ENCODE assay signal across 7 mouse cellular contexts in genomic region chr5:107891515-107891914, GRCm38 (mm10). TPM values are rescaled to one million over a fixed set of nuclear protein-coding genes. Genes with fewer than 3 reads are reported as not detected.
DNase-seq lines count a peak whose midpoint lies in the region; ATAC-seq and TF ChIP-seq lines count a peak whose summit lies in the region.
"Not testable (repeated sequence)": the region's sequence is repeated elsewhere in the genome, so short reads cannot be mapped to it uniquely, and the experiment has no call there.

No protein-coding gene starts in this region.

- H3K36me3 ChIP-seq in intestine, embryonic 15.5 days; liver, embryonic 11.5 days (ENCODE audit: control insufficient read depth, insufficient read depth, low read length); splenic B cell, adult 2 months (ENCODE audit: control insufficient read depth, insufficient read depth, low read length, poor library complexity, severe bottlenecking): not testable (repeated sequence)

- H3K9me3 ChIP-seq in intestine, embryonic 15.5 days; liver, embryonic 11.5 days (ENCODE audit: control insufficient read depth, low read length): not testable (repeated sequence)

- peak; percentile 62 for DNase-seq in ES-CJ7 (ENCODE audit: low read depth, low spot score)
- DNase-seq in brain, embryonic 14.5 days (ENCODE audit: low read depth), result peak; percentile 27
- not testable (repeated sequence) for DNase-seq in liver, embryonic 11.5 days (ENCODE audit: low spot score)
- peak; percentile 59 for DNase-seq in splenic B cell, adult 2 months (ENCODE audit: low read depth, low spot score)

- H3K4me2 ChIP-seq in intestine, embryonic 15.5 days (replicated peaks); liver, embryonic 11.5 days: not testable (repeated sequence)

- not testable (repeated sequence) for H3K4me3 ChIP-seq in intestine, embryonic 15.5 days (replicated peaks); liver, embryonic 11.5 days (ENCODE audit: low read depth, low read length)

- not testable (repeated sequence) for TF ChIP-seq POLR2A in brain, embryonic 14.5 days (IDR thresholded peaks at IDR 0.05; ENCODE audit: borderline replicate concordance, extremely low read depth, insufficient read depth, insufficient read length, poor library complexity, severe bottlenecking)

- not testable (repeated sequence) for H3K27ac ChIP-seq in intestine, embryonic 15.5 days; liver, embryonic 11.5 days (ENCODE audit: low read depth, low read length)

- peak; percentile 34; the same call in 1 of the 2 replicates for TF ChIP-seq CTCF in brain, embryonic 14.5 days (IDR thresholded peaks at IDR 0.05; ENCODE audit: borderline replicate concordance, extremely low read depth, insufficient read depth, insufficient read length)

- H3K4me1 ChIP-seq in intestine, embryonic 15.5 days (replicated peaks); liver, embryonic 11.5 days (replicated peaks; ENCODE audit: control insufficient read depth, insufficient read depth, low read length): not testable (repeated sequence)

- ATAC-seq in granulocyte monocyte progenitor cell, adult 5-6 weeks (replicated peaks; ENCODE audit: poor library complexity, severe bottlenecking), result peak; percentile 70
- 0 out of 2 replicates have a peak, but pooled peaks have one; percentile 23 for ATAC-seq in intestine, embryonic 15.5 days
- 0 out of 2 replicates have a peak, but pooled peaks have one; percentile 36 for ATAC-seq in liver, embryonic 11.5 days (replicated peaks; ENCODE audit: low FRiP score)
- ATAC-seq in megakaryocyte, adult 5-6 weeks (ENCODE audit: poor library complexity, severe bottlenecking), result peak; percentile 72

- 100% methylated on average over 1 of the region's 1 CpGs for WGBS in intestine, embryonic 15.5 days
- WGBS in liver, embryonic 11.5 days, result no CpG with 5 or more reads among the region's 1 CpGs

- H3K27me3 ChIP-seq in intestine, embryonic 15.5 days (replicated peaks); liver, embryonic 11.5 days (replicated peaks; ENCODE audit: control insufficient read depth, insufficient read depth, low read length); splenic B cell, adult 2 months (ENCODE audit: control insufficient read depth, insufficient read depth, low read length, poor library complexity, severe bottlenecking): not testable (repeated sequence)

- H3K9ac ChIP-seq in intestine, embryonic 15.5 days; liver, embryonic 11.5 days (ENCODE audit: low read depth, low read length): not testable (repeated sequence)

RNA-seq across cellular contexts. Expression of gene Rpl5, which starts 8.8 kb away (rescaled TPM):
- polyA plus RNA-seq in brain, embryonic 14.5 days (2012; rRNA removed), result 155 and 179 TPM in 2 replicates
- total RNA-seq in granulocyte monocyte progenitor cell, adult 5-6 weeks (2014; fragmentation: Nextera tagmentation), result 433 and 504 TPM in 2 replicates
- 310 and 457 TPM in 2 replicates for total RNA-seq in granulocyte monocyte progenitor cell, adult 5-6 weeks (2017)
- polyA plus RNA-seq in intestine, embryonic 15.5 days (2015; fragmentation: Nextera tagmentation; extraction: Ambion mirVana), result 75.2 and 78.0 TPM in 2 replicates
- 102 and 105 TPM in 2 replicates for polyA plus RNA-seq in liver, embryonic 11.5 days (2014; fragmentation: Nextera tagmentation; extraction: Ambion mirVana)
- total RNA-seq in megakaryocyte, adult 5-6 weeks (2015), result 281 and 294 TPM in 2 replicates
- 116 and 124 TPM in 2 replicates for total RNA-seq in megakaryocyte, adult 5-6 weeks (2017)

RNA-seq across cellular contexts. Expression of gene Evi5, which starts 16.6 kb away (rescaled TPM):
- polyA plus RNA-seq in brain, embryonic 14.5 days (2012; rRNA removed), result 30.1 and 32.7 TPM in 2 replicates
- total RNA-seq in granulocyte monocyte progenitor cell, adult 5-6 weeks (2014; fragmentation: Nextera tagmentation), result 21.4 and 22.4 TPM in 2 replicates
- total RNA-seq in granulocyte monocyte progenitor cell, adult 5-6 weeks (2017), result 10.5 and 14.1 TPM in 2 replicates
- polyA plus RNA-seq in intestine, embryonic 15.5 days (2015; fragmentation: Nextera tagmentation; extraction: Ambion mirVana), result 60.1 and 66.3 TPM in 2 replicates
- polyA plus RNA-seq in liver, embryonic 11.5 days (2014; fragmentation: Nextera tagmentation; extraction: Ambion mirVana), result 42.3 and 48.3 TPM in 2 replicates
- 53.0 and 55.2 TPM in 2 replicates for total RNA-seq in megakaryocyte, adult 5-6 weeks (2015)
- total RNA-seq in megakaryocyte, adult 5-6 weeks (2017), result 43.8 and 44.6 TPM in 2 replicates
